Mouse (Mus musculus) ES-E14 (cell line): ENCODE measurements around the gene Slco2a1. TPM values are rescaled to one million over a fixed set of nuclear protein-coding genes. Genes with fewer than 3 reads are reported as not detected.

Experiments used
- DNase-seq: peaks from one replicate; pipeline ENCODE4 v3.0.0-alpha.2; 2013; ENCODE audit warnings: low read depth, low spot score
- H3K27ac ChIP-seq: 2 replicates; pipeline ENCODE4 v1.5.1; 2012; ENCODE audit warnings: low read depth, mild to moderate bottlenecking, low read length, moderate library complexity, mixed read lengths; ENCODE audit not compliant: poor library complexity, insufficient read depth, severe bottlenecking
- H3K36me3 ChIP-seq: 2 replicates; pipeline ENCODE4 v1.6.1; 2012; ENCODE audit warnings: mild to moderate bottlenecking, low read length, moderate library complexity, mixed read lengths; ENCODE audit not compliant: control insufficient read depth, poor library complexity, insufficient read depth, severe bottlenecking
- H3K4me1 ChIP-seq, 2 experiments: fragments of 150-350 bp in 1 of 2; sonication (generic) in 1 of 2; 2 replicates each; pipeline ENCODE4 v1.6.1; 2012; ENCODE audit warnings: low read length in 2 of 2, mild to moderate bottlenecking in 1 of 2, mixed read lengths in 1 of 2; ENCODE audit not compliant: control insufficient read depth in 2 of 2, insufficient read depth in 2 of 2, poor library complexity in 1 of 2
- H3K4me3 ChIP-seq, 2 experiments: fragments of 150-350 bp in 1 of 2; sonication (generic) in 1 of 2; 2 replicates each; pipeline ENCODE4 v1.5.1; 2012; ENCODE audit warnings: low read length in 2 of 2, low read depth in 1 of 2, mild to moderate bottlenecking in 1 of 2, mixed read lengths in 1 of 2; ENCODE audit not compliant: insufficient read depth in 1 of 2, poor library complexity in 1 of 2, severe bottlenecking in 1 of 2
- H3K9ac ChIP-seq: 2 replicates; pipeline ENCODE4 v1.6.1; 2012; ENCODE audit warnings: low read depth, mild to moderate bottlenecking, low read length, mixed read lengths; ENCODE audit not compliant: poor library complexity, insufficient read depth, severe bottlenecking
- H3K9me3 ChIP-seq: fragments of 150-350 bp; sonication (generic); 2 replicates; pipeline ENCODE4 v1.6.1; 2012; ENCODE audit warnings: low read depth, mild to moderate bottlenecking, low read length; ENCODE audit not compliant: control insufficient read depth, insufficient read depth
- CHD2 ChIP-seq: IDR thresholded peaks from 2 replicates; pipeline ENCODE4 v1.6.1; 2014; ENCODE audit warnings: mild to moderate bottlenecking, low read depth, low read length, inconsistent platforms
- HCFC1 ChIP-seq: IDR thresholded peaks from 2 replicates; pipeline ENCODE4 v1.6.1; 2012; ENCODE audit warnings: low read length, inconsistent platforms, borderline replicate concordance; ENCODE audit not compliant: insufficient read depth
- MAFK ChIP-seq: IDR thresholded peaks from 2 replicates; pipeline ENCODE4 v1.6.1; 2014; ENCODE audit warnings: mild to moderate bottlenecking, low read depth, low read length, inconsistent platforms; ENCODE audit not compliant: insufficient read depth
- ZC3H11A ChIP-seq: IDR thresholded peaks from 2 replicates; pipeline ENCODE4 v1.6.1; 2012; ENCODE audit warnings: low read depth, mild to moderate bottlenecking, inconsistent platforms, low read length, borderline replicate concordance
- ZNF384 ChIP-seq: IDR thresholded peaks from 2 replicates; pipeline ENCODE4 v1.6.1; 2012; ENCODE audit warnings: low read depth, low read length, inconsistent platforms
- in situ Hi-C, 2 experiments: fragments of 600-800 bp; cut with MboI; formaldehyde crosslinking; loops; one replicate each; pipeline ENCODE4 v1.15.1; 2025; ENCODE audit warnings: low sequenced_read_pairs in 2 of 2, inconsistent platforms in 1 of 2; ENCODE audit not compliant: unreplicated experiment in 2 of 2
- total RNA-seq: library from RNA; depleted of rRNA; stranded (reverse); fragments of 300-350 nt; gene quantifications from 2 replicates; pipeline ENCODE4 v1.2.3, GENCODE M21; 2012

Gene Slco2a1
- total RNA-seq, 1 experiment = 2.2 TPM

GRCm38 (mm10) chr9:102979956-102980355, 8.6 kb upstream of the Slco2a1 start:
- TF ChIP-seq HCFC1 (no peak), ZNF384 (no peak), ZC3H11A (no peak), MAFK (no peak), CHD2 (no peak)
- no peaks in the 10 kb centered on the region for H3K9me3 ChIP-seq
- no peak overlapping the region for H3K27ac ChIP-seq
- DNase-seq = no peak
- H3K9ac ChIP-seq = no peak overlapping the region
- no peaks in the 10 kb centered on the region for H3K4me1 ChIP-seq
- no peak overlapping the region for H3K4me3 ChIP-seq
- H3K36me3 ChIP-seq = no peaks in the 10 kb centered on the region
- in situ Hi-C loops = no loop called here

DNA sequence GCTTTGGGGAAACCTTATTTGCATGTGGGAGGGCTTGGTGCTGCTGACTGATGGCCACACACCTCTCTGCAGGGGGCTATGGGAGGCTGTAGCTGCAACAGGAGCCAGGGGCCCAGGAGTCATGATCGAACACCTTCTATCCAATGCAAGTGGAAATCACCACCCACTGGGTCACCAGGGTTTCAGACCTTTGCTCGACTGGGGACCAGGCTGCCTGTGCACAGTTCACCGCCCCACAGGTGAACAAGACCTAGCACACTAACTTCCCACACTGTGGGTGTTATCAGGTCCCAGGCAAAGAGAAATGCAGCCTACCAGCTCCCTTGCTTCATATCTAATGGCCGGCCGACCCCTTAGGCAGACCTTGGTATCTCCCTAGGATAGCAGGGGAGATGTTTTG, 8.1 kb upstream of the Slco2a1 start:
- Histone ChIP-seq H3K9ac (no peak overlapping the region), H3K9me3 (no peaks in the 10 kb centered on the region), H3K36me3 (no peaks in the 10 kb centered on the region), H3K4me3 (no peak overlapping the region), H3K4me1 (no peaks in the 10 kb centered on the region), H3K27ac (no peak overlapping the region)
- no peak for DNase-seq
- TF ChIP-seq HCFC1 (no peak), ZC3H11A (no peak), MAFK (no peak), CHD2 (no peak), ZNF384 (no peak)
- in situ Hi-C loops = no loop called here

GRCm38 (mm10) chr9:102981791-102982190, 6.7 kb upstream of the Slco2a1 start:
- no peak for TF ChIP-seq ZNF384
- no peak for TF ChIP-seq MAFK
- TF ChIP-seq CHD2 = no peak
- no peak for TF ChIP-seq ZC3H11A
- no peak for TF ChIP-seq HCFC1
- no peaks in the 10 kb centered on the region for H3K9me3 ChIP-seq
- H3K4me1 ChIP-seq = no peaks in the 10 kb centered on the region
- H3K4me3 ChIP-seq = no peak overlapping the region
- H3K36me3 ChIP-seq = no peaks in the 10 kb centered on the region
- H3K27ac ChIP-seq = no peak overlapping the region
- in situ Hi-C loops = no loop called here
- DNase-seq = no peak
- no peak overlapping the region for H3K9ac ChIP-seq

GRCm38 (mm10) chr9:102982376-102982775, 6.1 kb upstream of the Slco2a1 start:
- H3K9me3 ChIP-seq = no peaks in the 10 kb centered on the region
- no peaks in the 10 kb centered on the region for H3K36me3 ChIP-seq
- no peaks in the 10 kb centered on the region for H3K4me1 ChIP-seq
- H3K9ac ChIP-seq = no peak overlapping the region
- no peak for DNase-seq
- H3K27ac ChIP-seq = no peak overlapping the region
- in situ Hi-C loops = no loop called here
- no peak for TF ChIP-seq HCFC1
- no peak overlapping the region for H3K4me3 ChIP-seq

GRCm38 (mm10) chr9:102985111-102985510, 3.4 kb upstream of the Slco2a1 start:
- H3K4me1 ChIP-seq = no peaks in the 10 kb centered on the region
- H3K4me3 ChIP-seq = no peak overlapping the region
- H3K27ac ChIP-seq = no peak overlapping the region
- no peak for DNase-seq
- H3K36me3 ChIP-seq = no peaks in the 10 kb centered on the region
- no peaks in the 10 kb centered on the region for H3K9me3 ChIP-seq
- no peak for TF ChIP-seq CHD2
- no peak for TF ChIP-seq MAFK
- TF ChIP-seq HCFC1 = no peak
- no peak for TF ChIP-seq ZNF384
- no peak for TF ChIP-seq ZC3H11A
- no peak overlapping the region for H3K9ac ChIP-seq
- in situ Hi-C loops = no loop called here
